ENCODE assay signal across 11 mouse cellular contexts in the genomic region with DNA sequence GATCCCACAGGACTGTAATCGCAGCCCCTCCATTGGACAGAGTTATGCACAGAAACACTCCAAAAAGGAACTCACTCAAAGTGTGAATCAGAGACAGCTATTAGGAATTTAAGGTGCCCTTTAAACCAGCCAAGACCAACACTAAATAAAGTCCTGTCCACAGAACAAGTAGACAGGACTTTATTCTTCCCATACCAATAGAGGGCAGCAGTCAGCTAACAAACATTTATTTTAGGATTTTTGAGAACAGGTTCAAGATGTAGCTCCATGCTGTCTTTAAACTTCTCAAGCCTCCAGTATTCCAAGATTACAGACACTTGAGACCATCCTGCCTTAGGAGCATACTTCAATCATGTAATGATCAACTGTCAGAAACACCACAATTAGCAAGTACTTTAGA. TPM values are rescaled to one million over a fixed set of nuclear protein-coding genes. Genes with fewer than 3 reads are reported as not detected.
A peak's percentile ranks its signal among the peaks of the same experiment; 100 is the strongest.
DNase-seq lines count a peak whose midpoint lies in the region; ATAC-seq lines count a peak whose summit lies in the region.
"Had no signal": no experiment of that assay in that cellular context is flagged by ENCODE, and none has a peak within 500 bp of the region (broad histone marks: within the 10 kb centered on the region; RNA-seq: fewer than 3 reads in every experiment).

No protein-coding gene starts in this region.

- no peak overlapping the region for H3K4me3 ChIP-seq in kidney, embryonic 15.5 days (replicated peaks)
- peak overlapping the region; percentile 98; the same call in 1 of the 2 replicates for H3K4me3 ChIP-seq in liver, embryonic 13.5 days (replicated peaks)
- no peak overlapping the region for H3K4me3 ChIP-seq in hindbrain, embryonic 13.5 days
- H3K4me3 ChIP-seq: hindbrain, embryonic 15.5 days had no signal

- H3K27me3 ChIP-seq in kidney, embryonic 15.5 days = no peaks in the 10 kb centered on the region
- no peaks in the 10 kb centered on the region for H3K27me3 ChIP-seq in liver, embryonic 13.5 days
- H3K27me3 ChIP-seq in hindbrain, embryonic 13.5 days = no peaks in the 10 kb centered on the region
- H3K27me3 ChIP-seq: hindbrain, embryonic 15.5 days had no signal

- no peak overlapping the region for H3K4me2 ChIP-seq in kidney, embryonic 15.5 days
- H3K4me2 ChIP-seq in liver, embryonic 13.5 days = peak overlapping the region; percentile 94
- no peak overlapping the region for H3K4me2 ChIP-seq in hindbrain, embryonic 13.5 days
- H3K4me2 ChIP-seq: hindbrain, embryonic 15.5 days; midbrain, embryonic 11.5 days had no signal

- peaks cover 25% of the 10 kb centered on the region for H3K4me1 ChIP-seq in kidney, embryonic 15.5 days
- H3K4me1 ChIP-seq in liver, embryonic 13.5 days (replicated peaks) = peaks cover 35% of the 10 kb centered on the region
- peaks cover 24% of the 10 kb centered on the region for H3K4me1 ChIP-seq in hindbrain, embryonic 13.5 days (replicated peaks)

- WGBS in kidney, embryonic 15.5 days = 98% methylated on average over 1 of the region's 1 CpGs
- WGBS in liver, embryonic 13.5 days (ENCODE audit: insufficient replicate concordance) = 90% methylated on average over 1 of the region's 1 CpGs
- WGBS in hindbrain, embryonic 13.5 days = 98% methylated on average over 1 of the region's 1 CpGs

- peak; percentile 37 for DNase-seq in embryo, embryonic 11 days
- DNase-seq in embryo, embryonic 10 days (ENCODE audit: low spot score) = no peak
- DNase-seq in kidney, adult 9 months = peak; percentile 49
- peak; percentile 49 for DNase-seq in A20 (ENCODE audit: low read depth, low spot score)
- DNase-seq in liver, embryonic 13.5 days = no peak
- no peak for DNase-seq in yolk sac, embryonic 10.5 days (ENCODE audit: low spot score)
- DNase-seq: adrenal gland, postnatal 25 days had no signal

- ATAC-seq in kidney, embryonic 15.5 days (replicated peaks; ENCODE audit: low FRiP score) = no peak
- no peak for ATAC-seq in liver, embryonic 13.5 days (ENCODE audit: low read depth)
- ATAC-seq in hindbrain, embryonic 13.5 days (ENCODE audit: low FRiP score) = no peak

- H3K9me3 ChIP-seq in kidney, embryonic 15.5 days (replicated peaks) = no peaks in the 10 kb centered on the region
- H3K9me3 ChIP-seq in liver, embryonic 13.5 days (replicated peaks) = no peaks in the 10 kb centered on the region
- H3K9me3 ChIP-seq in hindbrain, embryonic 13.5 days = no peaks in the 10 kb centered on the region
- H3K9me3 ChIP-seq: hindbrain, embryonic 15.5 days had no signal

- no peak overlapping the region for H3K27ac ChIP-seq in kidney, embryonic 15.5 days
- no peak overlapping the region for H3K27ac ChIP-seq in liver, embryonic 13.5 days
- H3K27ac ChIP-seq in hindbrain, embryonic 13.5 days = no peak overlapping the region
- H3K27ac ChIP-seq: hindbrain, embryonic 15.5 days had no signal

- H3K9ac ChIP-seq in kidney, embryonic 15.5 days = no peak overlapping the region
- 0 out of 2 replicates have a peak overlapping the region, but pooled peaks have one; percentile 96 for H3K9ac ChIP-seq in liver, embryonic 13.5 days
- no peak overlapping the region for H3K9ac ChIP-seq in hindbrain, embryonic 13.5 days
- H3K9ac ChIP-seq: hindbrain, embryonic 15.5 days had no signal

- peaks cover 50% of the 10 kb centered on the region for H3K36me3 ChIP-seq in kidney, embryonic 15.5 days
- H3K36me3 ChIP-seq in liver, embryonic 13.5 days = peaks cover 63% of the 10 kb centered on the region
- peaks cover 29% of the 10 kb centered on the region for H3K36me3 ChIP-seq in hindbrain, embryonic 13.5 days

RNA-seq across cellular contexts. Expression of gene Fbxo5, which starts 4.9 kb away (rescaled TPM):
- polyA plus RNA-seq in kidney, embryonic 15.5 days (2015; fragmentation: Nextera tagmentation; extraction: Ambion mirVana) = 75.5 and 79.6 TPM in 2 replicates
- 88.6 and 107 TPM in 2 replicates for polyA plus RNA-seq in liver, embryonic 13.5 days (2015; fragmentation: Nextera tagmentation; extraction: Ambion mirVana)
- polyA plus RNA-seq in hindbrain, embryonic 13.5 days (2015; fragmentation: Nextera tagmentation; extraction: Ambion mirVana) = 18.7 and 19.8 TPM in 2 replicates

RNA-seq across cellular contexts. Expression of gene Mtrf1l, which starts 23.2 kb away (rescaled TPM):
- polyA plus RNA-seq in kidney, embryonic 15.5 days (2015; fragmentation: Nextera tagmentation; extraction: Ambion mirVana) = 14.5 and 15.3 TPM in 2 replicates
- 7.1 and 7.4 TPM in 2 replicates for polyA plus RNA-seq in liver, embryonic 13.5 days (2015; fragmentation: Nextera tagmentation; extraction: Ambion mirVana)
- 11.5 and 12.6 TPM in 2 replicates for polyA plus RNA-seq in hindbrain, embryonic 13.5 days (2015; fragmentation: Nextera tagmentation; extraction: Ambion mirVana)

Comparison
In these comparisons a context has a peak if more than half of its experiments do, and no peak if none do; other contexts are left out.
1. DNase-seq: peak in embryo, embryonic 11 days (single experiment), kidney, adult 9 months (single experiment) and A20 (single experiment); none in embryo, embryonic 10 days (single experiment), liver, embryonic 13.5 days (single experiment) and yolk sac, embryonic 10.5 days (single experiment).